Mouse (Mus musculus): ENCODE measurements around the gene Ap1g2.

DNA sequence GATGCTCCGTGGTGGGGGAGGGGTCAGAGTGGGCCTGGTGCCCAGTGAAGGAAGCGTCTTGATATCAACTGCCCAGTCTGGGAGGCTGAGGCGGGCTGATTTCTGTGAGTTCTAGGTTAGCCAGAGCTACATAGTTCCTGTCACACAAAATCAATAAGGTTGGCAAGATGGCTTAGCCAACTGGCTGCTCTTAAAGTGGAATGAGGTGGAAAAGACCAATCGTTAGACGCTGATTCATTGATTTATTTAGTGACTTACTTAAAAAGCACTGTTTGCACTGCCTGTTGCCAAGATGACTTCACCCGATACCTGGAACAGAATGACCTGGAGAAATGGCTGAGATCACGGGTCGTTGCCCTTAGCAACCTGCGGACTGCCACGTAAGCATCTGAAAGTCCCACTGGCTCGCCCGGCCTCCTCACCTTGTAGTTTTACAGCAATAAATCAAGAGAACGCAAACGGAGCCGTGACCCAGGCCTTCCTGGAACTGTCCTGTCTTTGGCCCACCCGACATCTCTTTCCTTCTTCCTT is 46.6 kb upstream of the Ap1g2 start:
- TF ChIP-seq CTCF (conservative IDR thresholded peaks at IDR 0.05; ENCODE audit: low read length) = no peak
- TF ChIP-seq POU5F1 (IDR thresholded peaks at IDR 0.05; ENCODE audit: borderline replicate concordance, low read length) = no peak
- TF ChIP-seq NANOG (IDR thresholded peaks at IDR 0.05; ENCODE audit: borderline replicate concordance, low read length) = no peak

All from E14TG2a.4 (cell line).